Mouse (Mus musculus) brain, embryonic 14.5 days (tissue): ENCODE data around the gene BC035947.

ENCODE experiments used
- CTCF ChIP-seq: fragments of 200-500 bp; IDR thresholded peaks from 2 replicates; pipeline ENCODE4 v1.5.1; 2012; ENCODE audit warnings: inconsistent platforms, mild to moderate bottlenecking, moderate library complexity, borderline replicate concordance; ENCODE audit not compliant: insufficient read depth, insufficient read length; ENCODE audit errors: extremely low read depth
- POLR2A ChIP-seq: fragments of 200-500 bp; IDR thresholded peaks from 2 replicates; pipeline ENCODE4 v1.6.1; 2012; ENCODE audit warnings: mild to moderate bottlenecking, inconsistent platforms, borderline replicate concordance; ENCODE audit not compliant: poor library complexity, insufficient read depth, insufficient read length, severe bottlenecking; ENCODE audit errors: extremely low read depth

DNA sequence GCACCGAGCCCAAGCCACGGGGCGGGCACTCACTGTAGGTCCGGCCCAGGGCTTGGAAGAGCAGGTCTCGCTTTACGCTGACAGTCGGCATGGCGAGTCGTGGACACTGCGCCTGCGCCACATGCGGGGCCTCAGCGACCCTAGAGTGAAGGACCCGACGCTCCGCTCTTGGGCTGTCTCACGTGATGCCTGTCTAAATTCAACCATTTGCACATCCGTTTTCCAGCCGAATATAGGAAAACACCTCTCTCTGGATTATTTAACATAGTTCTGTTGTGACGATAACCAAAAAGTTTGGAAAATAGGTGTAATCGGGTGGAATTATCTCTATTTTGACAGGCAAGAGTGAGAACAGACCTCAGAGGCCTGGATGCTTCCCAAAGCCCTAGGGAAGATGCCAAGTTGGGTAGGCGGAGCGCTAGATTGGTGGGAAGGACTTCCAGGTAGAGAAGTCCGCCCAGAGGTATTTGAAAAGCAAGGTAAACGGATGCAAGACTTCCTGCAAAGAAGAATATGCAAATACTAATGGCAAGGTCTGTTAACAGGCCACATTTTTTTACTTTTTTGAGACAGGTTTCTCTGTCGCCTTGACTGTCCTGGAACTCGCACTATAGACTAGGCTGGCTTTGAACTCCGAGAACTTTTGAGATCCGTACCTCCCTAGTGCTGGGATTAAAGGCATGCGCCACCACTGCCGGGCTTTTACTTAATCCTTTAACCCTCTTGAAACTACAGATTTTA, 23.0 kb downstream of the BC035947 start, which contains the start of gene Farsb:
- TF ChIP-seq CTCF (no peak), POLR2A (no peak; the same call in 1 of the 2 replicates)
